Mouse (Mus musculus): ENCODE results near the gene Crybg2. TPM values are rescaled to one million over a fixed set of nuclear protein-coding genes. Genes with fewer than 3 reads are reported as not detected.
A peak's percentile ranks its signal among the peaks of the same experiment; 100 is the strongest.

The Crybg2 gene
- polyA plus RNA-seq, 1 experiment, result not detected

DNA sequence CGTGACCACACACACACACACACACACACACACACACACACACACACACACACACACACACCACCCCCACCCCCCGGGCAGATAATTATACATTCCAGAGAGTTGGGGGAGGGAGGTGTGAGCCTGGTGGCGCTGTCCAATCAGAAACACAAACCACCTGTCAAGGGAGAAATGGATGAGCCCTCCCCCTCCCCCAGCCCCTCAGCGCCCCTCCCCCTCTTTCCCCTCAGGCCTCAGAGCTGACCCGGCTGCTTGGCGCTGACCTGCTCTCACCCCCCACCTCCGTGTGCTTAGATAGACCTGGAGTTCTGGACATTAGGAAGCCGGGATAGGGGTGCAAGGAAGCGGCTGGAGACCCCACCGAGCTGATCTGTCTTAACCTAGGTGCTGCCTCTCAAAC lies 41.4 kb upstream of the Crybg2 start:
- TF ChIP-seq FLI1 (IDR thresholded peaks at IDR 0.05; ENCODE audit: low read length), result no peak
- TF ChIP-seq GATA1 (IDR thresholded peaks at IDR 0.05; ENCODE audit: borderline replicate concordance, low read length), result no peak
- H3K9me3 ChIP-seq, result 0 out of 2 replicates have a peak, but pooled peaks cover 3% of the 10 kb centered on the region
- H3K27me3 ChIP-seq (replicated peaks), result peaks cover 67% of the 10 kb centered on the region
- H3K4me3 ChIP-seq (replicated peaks), result no peak overlapping the region
- H3K4me1 ChIP-seq, result peaks cover 19% of the 10 kb centered on the region
- H3K36me3 ChIP-seq (replicated peaks; ENCODE audit: low read length), result no peaks in the 10 kb centered on the region

DNA sequence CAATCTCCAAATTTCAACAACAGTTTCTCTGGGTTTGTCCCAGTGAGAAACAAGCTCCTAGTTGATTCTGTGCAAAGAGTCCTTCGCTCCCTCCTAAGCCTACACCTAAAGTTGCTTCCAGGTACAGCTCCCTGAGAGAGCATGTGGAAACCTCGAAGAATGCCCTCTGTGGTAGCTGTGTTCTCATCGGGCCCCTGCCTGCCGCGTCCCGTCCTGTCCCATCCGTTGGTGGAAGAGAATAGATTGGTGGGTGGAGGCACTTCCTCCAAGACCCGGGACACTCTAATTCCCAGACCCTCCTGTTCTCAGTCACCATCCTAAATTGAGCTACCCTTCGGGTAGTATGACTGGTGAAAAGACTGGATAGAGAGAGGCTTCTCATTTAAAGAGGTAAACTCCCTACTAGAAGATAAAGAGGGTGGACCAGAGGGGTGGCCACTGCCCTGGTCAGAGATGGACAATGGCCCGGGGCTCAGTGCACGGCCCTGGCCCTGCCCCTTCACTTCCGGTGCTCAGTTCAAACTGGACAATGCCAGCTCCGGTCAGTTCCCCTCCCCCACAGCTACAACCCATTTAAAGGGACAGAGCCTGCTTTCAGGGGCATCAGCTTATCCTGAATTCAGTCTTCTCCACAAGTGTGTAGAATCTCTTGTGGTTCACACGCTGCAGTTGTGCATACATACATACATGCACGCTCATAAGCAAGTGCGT lies 40.8 kb upstream of the Crybg2 start:
- Histone ChIP-seq H3K4me3 (replicated peaks) (no peak overlapping the region), H3K4me1 (peaks cover 19% of the 10 kb centered on the region), H3K27me3 (replicated peaks) (peaks cover 64% of the 10 kb centered on the region), H3K9me3 (0 out of 2 replicates have a peak, but pooled peaks cover 3% of the 10 kb centered on the region), H3K36me3 (replicated peaks; ENCODE audit: low read length) (no peaks in the 10 kb centered on the region)
- TF ChIP-seq FLI1 (IDR thresholded peaks at IDR 0.05; ENCODE audit: low read length) (no peak), GATA1 (IDR thresholded peaks at IDR 0.05; ENCODE audit: borderline replicate concordance, low read length) (no peak)

DNA sequence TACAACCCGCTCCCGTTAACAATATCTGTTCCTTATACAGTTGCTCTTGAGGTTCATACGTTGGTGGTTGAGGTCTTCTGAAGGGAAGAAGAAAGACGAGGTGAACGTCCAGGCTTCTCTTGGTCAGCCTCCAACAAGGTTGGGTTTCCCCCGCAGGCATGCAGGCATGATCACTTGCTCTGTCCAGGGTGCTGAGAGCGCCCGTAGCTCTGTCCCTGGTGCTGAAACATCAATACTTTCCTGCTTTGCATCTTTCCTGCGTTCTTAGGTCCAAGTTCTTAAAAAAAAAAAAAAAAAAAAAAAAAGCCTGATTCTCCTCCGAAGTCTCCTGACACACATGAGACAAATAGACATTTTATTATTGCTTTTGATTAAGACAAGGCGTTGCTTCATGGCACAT lies 40.0 kb upstream of the Crybg2 start:
- Histone ChIP-seq H3K27me3 (replicated peaks) (peaks cover 59% of the 10 kb centered on the region), H3K4me3 (replicated peaks) (no peak overlapping the region), H3K4me1 (peaks cover 19% of the 10 kb centered on the region), H3K36me3 (replicated peaks; ENCODE audit: low read length) (no peaks in the 10 kb centered on the region), H3K9me3 (0 out of 2 replicates have a peak, but pooled peaks cover 3% of the 10 kb centered on the region)
- TF ChIP-seq GATA1 (IDR thresholded peaks at IDR 0.05; ENCODE audit: borderline replicate concordance, low read length) (no peak), FLI1 (IDR thresholded peaks at IDR 0.05; ENCODE audit: low read length) (no peak)

DNA sequence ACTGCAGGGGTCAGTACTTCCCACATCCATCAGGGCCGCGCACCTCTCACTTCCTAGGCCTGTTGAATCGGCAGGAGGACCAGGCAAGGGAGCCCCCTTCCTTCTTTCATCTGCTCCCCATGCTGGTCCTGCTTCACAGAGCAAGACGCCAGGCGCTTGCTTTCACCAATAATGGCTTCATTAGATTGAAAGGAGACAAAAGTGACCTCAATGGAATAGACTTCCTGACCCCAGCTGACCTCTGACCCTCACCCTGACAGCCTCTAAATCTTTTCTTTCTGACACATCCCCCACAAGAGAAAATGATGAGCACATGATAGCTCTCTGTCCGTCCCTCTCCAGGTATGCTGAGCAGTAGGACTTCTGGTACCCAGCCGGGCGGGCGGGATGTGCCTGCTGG lies 34.8 kb upstream of the Crybg2 start:
- TF ChIP-seq GATA1 (IDR thresholded peaks at IDR 0.05; ENCODE audit: borderline replicate concordance, low read length) (no peak), FLI1 (IDR thresholded peaks at IDR 0.05; ENCODE audit: low read length) (no peak)
- Histone ChIP-seq H3K4me1 (no peaks in the 10 kb centered on the region), H3K36me3 (replicated peaks; ENCODE audit: low read length) (no peaks in the 10 kb centered on the region), H3K9me3 (peaks cover 10% of the 10 kb centered on the region; the same call in 1 of the 2 replicates), H3K27me3 (replicated peaks) (peaks cover 26% of the 10 kb centered on the region), H3K4me3 (replicated peaks) (no peak overlapping the region)

DNA sequence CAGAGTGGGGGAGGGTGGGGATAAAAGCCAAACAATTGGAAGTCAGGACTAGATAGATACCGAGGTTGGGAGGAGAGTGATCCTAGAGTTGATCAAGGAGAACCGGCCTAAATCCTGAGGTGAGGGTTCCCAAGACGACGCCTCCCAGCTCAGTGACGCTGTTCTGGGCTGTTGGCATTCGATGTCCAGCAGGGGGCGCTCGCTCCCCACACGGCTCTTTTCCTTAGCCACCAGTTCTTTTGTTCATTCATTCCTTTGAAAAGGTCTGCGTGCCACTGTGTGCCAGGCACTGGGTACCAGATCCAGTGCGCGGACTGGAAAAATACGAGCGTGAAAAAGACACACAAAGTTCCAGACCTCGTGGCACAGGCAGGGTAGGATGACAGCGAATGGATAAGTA lies 24.7 kb upstream of the Crybg2 start:
- Histone ChIP-seq H3K36me3 (replicated peaks; ENCODE audit: low read length) (no peaks in the 10 kb centered on the region), H3K4me3 (replicated peaks) (no peak overlapping the region), H3K4me1 (peaks cover 5% of the 10 kb centered on the region; the same call in 1 of the 2 replicates), H3K27me3 (replicated peaks) (peaks cover 46% of the 10 kb centered on the region), H3K9me3 (peaks cover 7% of the 10 kb centered on the region; the same call in 1 of the 2 replicates)
- TF ChIP-seq GATA1 (IDR thresholded peaks at IDR 0.05; ENCODE audit: borderline replicate concordance, low read length), result no peak
- no peak for TF ChIP-seq FLI1 (IDR thresholded peaks at IDR 0.05; ENCODE audit: low read length)

DNA sequence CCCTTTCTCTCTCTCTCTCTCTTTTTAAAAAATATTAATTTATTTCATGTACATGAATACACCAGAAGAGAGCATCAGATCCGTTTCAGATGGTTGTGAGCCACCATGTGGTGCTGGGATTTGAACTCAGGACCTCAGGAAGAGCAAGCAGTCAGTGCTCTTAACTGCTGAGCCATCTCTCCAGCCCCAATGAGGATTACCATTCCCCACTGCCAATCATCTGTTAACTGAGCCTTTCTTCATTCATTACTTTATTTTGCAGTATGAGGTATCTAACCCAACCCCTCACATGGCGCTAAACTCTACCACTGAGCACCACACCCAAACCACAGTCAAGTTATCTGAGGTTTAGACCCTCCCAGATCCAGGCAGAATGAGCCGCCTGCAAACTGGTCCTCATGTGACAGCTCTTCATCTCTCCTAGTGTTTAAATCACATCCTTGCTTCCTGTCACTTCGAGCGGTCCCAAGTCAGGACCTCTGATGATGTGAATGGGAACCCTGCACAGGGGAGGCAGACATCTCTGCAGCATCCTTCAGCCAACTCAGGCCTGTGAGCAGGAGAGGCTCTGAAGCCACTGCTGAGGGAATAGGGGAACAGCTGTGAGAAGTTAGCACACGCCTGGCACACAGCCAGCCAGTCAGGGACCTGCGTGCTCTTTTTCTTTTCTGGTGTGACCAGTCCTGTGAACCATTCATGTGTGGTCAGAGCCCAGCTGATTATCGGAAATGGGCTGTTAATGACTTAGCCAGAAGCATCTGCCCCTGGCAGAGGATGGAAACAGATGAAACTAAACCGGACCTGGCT lies 19.1 kb upstream of the Crybg2 start:
- no peak for TF ChIP-seq FLI1 (IDR thresholded peaks at IDR 0.05; ENCODE audit: low read length)
- TF ChIP-seq GATA1 (IDR thresholded peaks at IDR 0.05; ENCODE audit: borderline replicate concordance, low read length), result no peak
- Histone ChIP-seq H3K27me3 (replicated peaks) (peaks cover 40% of the 10 kb centered on the region), H3K9me3 (peaks cover 19% of the 10 kb centered on the region), H3K36me3 (replicated peaks; ENCODE audit: low read length) (no peaks in the 10 kb centered on the region), H3K4me3 (replicated peaks) (peak overlapping the region; percentile 33), H3K4me1 (peaks cover 17% of the 10 kb centered on the region)

DNA sequence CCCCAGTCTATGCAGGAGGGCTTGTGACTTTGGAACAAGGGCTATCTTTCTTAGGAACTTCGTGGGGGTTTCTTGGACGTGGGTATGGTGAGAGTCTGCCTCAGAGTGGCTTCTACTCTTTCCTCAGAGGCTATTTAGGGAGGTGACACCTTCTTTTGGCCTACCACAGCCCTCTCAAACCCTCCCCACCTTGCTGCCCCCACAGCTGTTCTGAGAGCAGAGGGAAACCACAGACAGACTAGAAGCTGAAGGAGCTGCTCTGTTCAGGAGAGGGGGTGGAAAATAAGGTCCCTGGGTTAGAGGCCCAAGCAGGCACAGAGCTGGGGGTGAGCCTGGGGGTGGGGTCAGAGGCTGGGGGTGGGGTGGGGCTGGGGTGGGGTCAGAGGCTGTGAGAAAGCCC lies 17.6 kb upstream of the Crybg2 start:
- Histone ChIP-seq H3K9me3 (peaks cover 18% of the 10 kb centered on the region), H3K4me1 (peaks cover 17% of the 10 kb centered on the region), H3K36me3 (replicated peaks; ENCODE audit: low read length) (no peaks in the 10 kb centered on the region), H3K4me3 (replicated peaks) (no peak overlapping the region), H3K27me3 (replicated peaks) (peaks cover 34% of the 10 kb centered on the region)
- TF ChIP-seq FLI1 (IDR thresholded peaks at IDR 0.05; ENCODE audit: low read length) (no peak), GATA1 (IDR thresholded peaks at IDR 0.05; ENCODE audit: borderline replicate concordance, low read length) (no peak)

DNA sequence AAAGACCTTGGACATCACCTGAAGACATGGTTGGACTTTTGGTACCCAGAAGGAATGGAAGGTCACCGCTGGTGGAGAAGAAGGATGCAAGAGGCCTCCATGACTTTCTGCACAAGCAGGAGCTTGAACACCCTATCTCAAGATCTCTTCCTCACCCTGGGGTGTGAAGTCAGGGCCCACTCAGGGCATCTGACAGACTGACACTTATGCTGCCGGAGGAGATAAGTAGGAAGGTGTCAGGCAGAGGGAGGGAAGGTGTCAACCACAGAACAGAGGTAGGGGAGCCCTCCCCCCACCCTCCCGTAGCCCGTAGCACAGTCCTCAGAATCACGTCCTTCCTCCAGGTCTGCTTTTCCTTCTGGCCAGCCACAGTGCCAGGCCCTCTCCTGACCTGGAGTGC lies 13.0 kb upstream of the Crybg2 start:
- peaks cover 23% of the 10 kb centered on the region for H3K9me3 ChIP-seq
- peaks cover 26% of the 10 kb centered on the region for H3K27me3 ChIP-seq (replicated peaks)
- no peaks in the 10 kb centered on the region for H3K36me3 ChIP-seq (replicated peaks; ENCODE audit: low read length)
- peaks cover 21% of the 10 kb centered on the region for H3K4me1 ChIP-seq
- no peak overlapping the region for H3K4me3 ChIP-seq (replicated peaks)
- TF ChIP-seq FLI1 (IDR thresholded peaks at IDR 0.05; ENCODE audit: low read length), result no peak
- no peak for TF ChIP-seq GATA1 (IDR thresholded peaks at IDR 0.05; ENCODE audit: borderline replicate concordance, low read length)

DNA sequence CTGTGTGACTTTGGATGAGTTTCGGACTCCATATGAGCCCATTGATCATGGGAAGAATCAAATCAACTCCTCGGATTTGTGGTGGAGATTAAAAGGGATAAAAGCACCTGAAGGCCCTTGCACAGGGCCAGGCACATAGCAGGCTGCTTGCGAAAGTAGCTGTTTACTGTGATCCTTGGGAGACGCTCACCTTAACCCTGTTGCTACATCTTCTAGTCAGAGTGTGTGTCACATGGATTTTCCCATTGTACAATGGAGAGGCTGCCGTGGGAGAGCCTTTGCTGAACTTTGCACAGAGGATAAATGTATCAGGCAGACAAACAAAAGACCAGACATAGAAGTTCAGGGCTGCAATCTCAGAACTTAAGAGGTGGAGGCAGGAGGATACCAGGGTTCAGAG lies 8.7 kb upstream of the Crybg2 start:
- Histone ChIP-seq H3K36me3 (replicated peaks; ENCODE audit: low read length) (no peaks in the 10 kb centered on the region), H3K4me1 (peaks cover 21% of the 10 kb centered on the region), H3K4me3 (replicated peaks) (no peak overlapping the region), H3K9me3 (peaks cover 10% of the 10 kb centered on the region), H3K27me3 (replicated peaks) (peaks cover 51% of the 10 kb centered on the region)
- TF ChIP-seq FLI1 (IDR thresholded peaks at IDR 0.05; ENCODE audit: low read length) (no peak), GATA1 (IDR thresholded peaks at IDR 0.05; ENCODE audit: borderline replicate concordance, low read length) (no peak)

DNA sequence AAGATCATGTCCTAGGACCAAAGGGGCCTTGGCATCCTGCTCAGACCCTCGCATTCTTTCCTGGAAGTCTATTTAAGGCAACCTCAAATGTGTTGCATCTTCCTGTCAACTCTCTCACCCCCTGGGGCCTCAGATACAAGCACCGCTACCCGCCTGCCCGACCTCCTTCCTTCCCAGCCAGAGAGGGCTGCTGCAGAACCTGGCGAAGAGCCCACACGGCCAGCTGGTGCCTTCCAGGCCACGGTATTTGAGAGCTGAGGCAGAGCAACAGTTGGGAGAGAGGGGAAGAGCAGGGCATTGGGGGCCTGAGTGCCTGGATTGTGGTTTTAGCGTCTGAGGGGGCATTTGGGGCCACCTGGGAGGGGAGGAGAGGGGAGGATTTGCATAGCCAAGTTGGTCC lies 8.1 kb upstream of the Crybg2 start:
- H3K27me3 ChIP-seq (replicated peaks), result peaks cover 56% of the 10 kb centered on the region
- TF ChIP-seq FLI1 (IDR thresholded peaks at IDR 0.05; ENCODE audit: low read length), result no peak
- TF ChIP-seq GATA1 (IDR thresholded peaks at IDR 0.05; ENCODE audit: borderline replicate concordance, low read length), result no peak
- H3K4me1 ChIP-seq, result peaks cover 21% of the 10 kb centered on the region
- peaks cover 10% of the 10 kb centered on the region for H3K9me3 ChIP-seq
- H3K36me3 ChIP-seq (replicated peaks; ENCODE audit: low read length), result no peaks in the 10 kb centered on the region
- peak overlapping the region; percentile 50 for H3K4me3 ChIP-seq (replicated peaks)
